Mouse (Mus musculus) midbrain, embryonic 11.5 days (tissue): ENCODE measurements at regions not wholly inside any gene's neighbourhood (a gene's known extent, or its start where the extent isn't known, plus 50 kb on each side); places are given as distances from the start of the nearest gene placed in this dataset.
A peak's percentile ranks its signal among the peaks of the same experiment; 100 is the strongest.

Experiments used
- ATAC-seq: fragments of 200-750 bp; cut with Nextera tagmentation; 2 replicates; pipeline ENCODE4 v1.8.0; 2017; ENCODE audit warnings: moderate TSS enrichment, moderate library complexity; ENCODE audit not compliant: low FRiP score
- DNase-seq: peaks from one replicate; pipeline ENCODE4 v3.0.0; 2015; ENCODE audit warnings: low spot score; ENCODE audit errors: missing footprints
- H3K27ac ChIP-seq: fragments of 300-500 bp; sonication (generic); 2 replicates; pipeline ENCODE4 v1.5.1; 2014; ENCODE audit warnings: low read depth, low read length
- H3K27me3 ChIP-seq: fragments of 300-500 bp; sonication (generic); 2 replicates; pipeline ENCODE4 v1.6.1; 2014; ENCODE audit warnings: mild to moderate bottlenecking, low read length, moderate library complexity, mixed read lengths; ENCODE audit not compliant: control insufficient read depth, insufficient read depth
- H3K36me3 ChIP-seq: fragments of 300-500 bp; sonication (generic); 2 replicates; pipeline ENCODE4 v1.6.1; 2014; ENCODE audit warnings: mild to moderate bottlenecking, low read length, moderate library complexity, mixed read lengths; ENCODE audit not compliant: control insufficient read depth, insufficient read depth
- H3K4me1 ChIP-seq: fragments of 300-500 bp; sonication (generic); 2 replicates; pipeline ENCODE4 v1.6.1; 2014; ENCODE audit warnings: low read length; ENCODE audit not compliant: control insufficient read depth, insufficient read depth
- H3K4me2 ChIP-seq: fragments of 300-500 bp; sonication (generic); 2 replicates; pipeline ENCODE4 v1.6.1; 2014; ENCODE audit warnings: mild to moderate bottlenecking, moderate library complexity
- H3K4me3 ChIP-seq: fragments of 300-500 bp; sonication (generic); 2 replicates; pipeline ENCODE4 v1.5.1; 2014; ENCODE audit warnings: low read depth, low read length
- H3K9ac ChIP-seq: fragments of 300-500 bp; sonication (generic); 2 replicates; pipeline ENCODE4 v1.6.1; 2014; ENCODE audit warnings: low read length
- H3K9me3 ChIP-seq: fragments of 300-500 bp; sonication (generic); 2 replicates; pipeline ENCODE4 v1.6.1; 2016; ENCODE audit warnings: low read length; ENCODE audit not compliant: control insufficient read depth
- WGBS: fragments of 180-500 bp; shearing (Covaris S2); extraction: QIAGEN DNeasy Blood & Tissue Kit; methylation state at CpG from one replicate; pipeline ENCODE4 v1.1.7; 2014; 5-methylcytosine and 5-hydroxymethylcytosine counted together

GRCm38 (mm10) chr10:66873468-66873867 is 222.5 kb upstream of the Jmjd1c start:
- WGBS = 92% methylated on average over 4 of the region's 4 CpGs
- Histone ChIP-seq H3K36me3 (no peaks in the 10 kb centered on the region), H3K27me3 (no peaks in the 10 kb centered on the region), H3K27ac (no peak overlapping the region), H3K4me2 (no peak overlapping the region), H3K4me3 (no peak overlapping the region), H3K4me1 (no peaks in the 10 kb centered on the region), H3K9ac (no peak overlapping the region), H3K9me3 (no peaks in the 10 kb centered on the region)
- no peak for DNase-seq
- ATAC-seq = no peak

GRCm38 (mm10) chr10:66879071-66879470 is 216.9 kb upstream of the Jmjd1c start:
- DNase-seq = no peak
- Histone ChIP-seq H3K9me3 (no peaks in the 10 kb centered on the region), H3K9ac (no peak overlapping the region), H3K4me3 (no peak overlapping the region), H3K4me1 (no peaks in the 10 kb centered on the region), H3K4me2 (no peak overlapping the region), H3K27me3 (no peaks in the 10 kb centered on the region), H3K36me3 (no peaks in the 10 kb centered on the region), H3K27ac (no peak overlapping the region)
- 91% methylated on average over 8 of the region's 8 CpGs for WGBS
- no peak for ATAC-seq

GRCm38 (mm10) chr10:66882825-66883224 is 213.1 kb upstream of the Jmjd1c start:
- H3K27me3 ChIP-seq = no peaks in the 10 kb centered on the region
- H3K27ac ChIP-seq = no peak overlapping the region
- no peaks in the 10 kb centered on the region for H3K4me1 ChIP-seq
- no peak for DNase-seq
- no peak for ATAC-seq
- no peaks in the 10 kb centered on the region for H3K9me3 ChIP-seq
- H3K4me2 ChIP-seq = no peak overlapping the region
- 87% methylated on average over 5 of the region's 5 CpGs for WGBS
- H3K36me3 ChIP-seq = no peaks in the 10 kb centered on the region
- H3K9ac ChIP-seq = no peak overlapping the region
- no peak overlapping the region for H3K4me3 ChIP-seq

- Histone ChIP-seq H3K27ac (no peak overlapping the region), H3K4me1 (no peaks in the 10 kb centered on the region), H3K27me3 (no peaks in the 10 kb centered on the region), H3K4me2 (no peak overlapping the region), H3K36me3 (no peaks in the 10 kb centered on the region), H3K4me3 (no peak overlapping the region), H3K9ac (no peak overlapping the region), H3K9me3 (no peaks in the 10 kb centered on the region)
- ATAC-seq (no peak), DNase-seq (no peak)
- WGBS = 86% methylated on average over 5 of the region's 5 CpGs
Observed at GRCm38 (mm10) chr10:66885575-66885974, 210.3 kb upstream of the Jmjd1c start.

- 89% methylated on average over 12 of the region's 12 CpGs for WGBS
- no peak overlapping the region for H3K27ac ChIP-seq
Observed at GRCm38 (mm10) chr10:66889786-66890555, 206.0 kb upstream of the Jmjd1c start.

GRCm38 (mm10) chr10:66891811-66892210 is 204.1 kb upstream of the Jmjd1c start:
- DNase-seq = no peak
- no peaks in the 10 kb centered on the region; the same call in 1 of the 2 replicates for H3K4me1 ChIP-seq
- H3K4me2 ChIP-seq = no peak overlapping the region
- no peaks in the 10 kb centered on the region for H3K9me3 ChIP-seq
- no peak overlapping the region for H3K9ac ChIP-seq
- ATAC-seq = no peak
- H3K27me3 ChIP-seq = no peaks in the 10 kb centered on the region
- no peak overlapping the region for H3K4me3 ChIP-seq
- H3K36me3 ChIP-seq = no peaks in the 10 kb centered on the region
- no peak overlapping the region for H3K27ac ChIP-seq
- WGBS = 100% methylated on average over 1 of the region's 1 CpGs

More at GRCm38 (mm10) chr10:66889786-66890555, 206.0 kb upstream of the Jmjd1c start:
- no peak overlapping the region for H3K4me3 ChIP-seq
- H3K36me3 ChIP-seq = no peaks in the 10 kb centered on the region
- no peaks in the 10 kb centered on the region for H3K9me3 ChIP-seq
- H3K27me3 ChIP-seq = no peaks in the 10 kb centered on the region
- H3K4me2 ChIP-seq = no peak overlapping the region
- H3K4me1 ChIP-seq = no peaks in the 10 kb centered on the region
- no peak for ATAC-seq
- no peak overlapping the region for H3K9ac ChIP-seq
- DNase-seq = no peak

GRCm38 (mm10) chr10:66893836-66894235 is 202.1 kb upstream of the Jmjd1c start:
- Histone ChIP-seq H3K36me3 (no peaks in the 10 kb centered on the region), H3K4me2 (no peak overlapping the region), H3K27ac (no peak overlapping the region), H3K4me1 (peaks cover 3% of the 10 kb centered on the region; the same call in 1 of the 2 replicates), H3K9ac (no peak overlapping the region), H3K4me3 (no peak overlapping the region), H3K27me3 (no peaks in the 10 kb centered on the region), H3K9me3 (no peaks in the 10 kb centered on the region)
- DNase-seq (peak; percentile 44), ATAC-seq (no peak)
- WGBS = 86% methylated on average over 14 of the region's 14 CpGs

GRCm38 (mm10) chr10:66896698-66897622 is 199.0 kb upstream of the Jmjd1c start:
- no peaks in the 10 kb centered on the region for H3K9me3 ChIP-seq
- WGBS = 21% methylated on average over 11 of the region's 11 CpGs
- H3K4me1 ChIP-seq = peaks cover 10% of the 10 kb centered on the region; the same call in 1 of the 2 replicates
- H3K4me2 ChIP-seq = no peak overlapping the region
- H3K27ac ChIP-seq = no peak overlapping the region
- no peak overlapping the region for H3K4me3 ChIP-seq
- no peaks in the 10 kb centered on the region for H3K36me3 ChIP-seq
- no peaks in the 10 kb centered on the region for H3K27me3 ChIP-seq
- peak; percentile 82 for DNase-seq
- no peak overlapping the region for H3K9ac ChIP-seq
- ATAC-seq = no peak

GRCm38 (mm10) chr10:66899724-66900123 is 196.2 kb upstream of the Jmjd1c start:
- no peak overlapping the region for H3K4me2 ChIP-seq
- H3K9ac ChIP-seq = no peak overlapping the region
- H3K4me3 ChIP-seq = no peak overlapping the region
- no peak overlapping the region for H3K27ac ChIP-seq
- no peaks in the 10 kb centered on the region for H3K36me3 ChIP-seq
- 91% methylated on average over 5 of the region's 5 CpGs for WGBS
- H3K9me3 ChIP-seq = no peaks in the 10 kb centered on the region
- no peak for DNase-seq
- peaks cover 10% of the 10 kb centered on the region; the same call in 1 of the 2 replicates for H3K4me1 ChIP-seq
- no peaks in the 10 kb centered on the region for H3K27me3 ChIP-seq
- ATAC-seq = no peak
